Mouse (Mus musculus) ES-Bruce4 (cell line): ENCODE measurements around the gene Gabbr1. TPM values are rescaled to one million over a fixed set of nuclear protein-coding genes. Genes with fewer than 3 reads are reported as not detected.

Source experiments
- H3K27ac ChIP-seq: 2 replicates; pipeline ENCODE4 v1.5.1; 2012; ENCODE audit warnings: low read length, inconsistent platforms; ENCODE audit not compliant: insufficient read depth
- H3K27me3 ChIP-seq: 2 replicates; pipeline ENCODE4 v1.6.1; 2012; ENCODE audit warnings: mild to moderate bottlenecking, low read length, inconsistent platforms; ENCODE audit not compliant: control insufficient read depth, poor library complexity, insufficient read depth, severe bottlenecking
- H3K36me3 ChIP-seq: 2 replicates; pipeline ENCODE4 v1.6.1; 2012; ENCODE audit warnings: inconsistent platforms, mild to moderate bottlenecking, low read length, moderate library complexity; ENCODE audit not compliant: control insufficient read depth, poor library complexity, insufficient read depth, severe bottlenecking
- H3K4me1 ChIP-seq: one replicate; pipeline ENCODE4 v1.8.1; 2011; ENCODE audit warnings: low read length; ENCODE audit not compliant: control insufficient read depth, insufficient read depth
- H3K4me3 ChIP-seq: 2 replicates; pipeline ENCODE4 v1.5.1; 2011; ENCODE audit warnings: low read depth, mild to moderate bottlenecking, low read length
- H3K9ac ChIP-seq: 2 replicates; pipeline ENCODE4 v1.6.1; 2012; ENCODE audit warnings: low read depth, mild to moderate bottlenecking, inconsistent platforms; ENCODE audit not compliant: poor library complexity, severe bottlenecking
- H3K9me3 ChIP-seq: replicated peaks from 2 replicates; pipeline ENCODE4 v1.6.1; 2012; ENCODE audit warnings: mild to moderate bottlenecking, low read length, inconsistent platforms; ENCODE audit not compliant: control insufficient read depth, poor library complexity, insufficient read depth, severe bottlenecking
- CTCF ChIP-seq: IDR thresholded peaks from one replicate; pipeline ENCODE4 v1.8.1; 2011; ENCODE audit warnings: low read depth, low read length
- EP300 ChIP-seq: IDR thresholded peaks from 2 replicates; pipeline ENCODE4 v1.6.1; 2011; ENCODE audit warnings: low read depth, low read length; ENCODE audit not compliant: insufficient read depth
- POLR2A ChIP-seq: IDR thresholded peaks from one replicate; pipeline ENCODE4 v1.8.1; 2011; ENCODE audit warnings: low read length; ENCODE audit not compliant: insufficient read depth
- polyA plus RNA-seq: library from polyadenylated mRNA; stranded (reverse); fragments of >200 nt; gene quantifications from 2 replicates; pipeline ENCODE4 v1.2.4, GENCODE M21; 2011; ENCODE audit warnings: low read depth; ENCODE audit not compliant: missing spikeins, insufficient read depth, insufficient read length

Gabbr1 gene
- polyA plus RNA-seq, 1 experiment, result 163 TPM

- Histone ChIP-seq H3K4me1 (no peaks in the 10 kb centered on the region), H3K36me3 (peaks cover 18% of the 10 kb centered on the region), H3K27ac (peak overlapping the region; percentile 36), H3K9me3 (no peaks in the 10 kb centered on the region), H3K27me3 (no peaks in the 10 kb centered on the region), H3K4me3 (peak overlapping the region; percentile 93), H3K9ac (peak overlapping the region; percentile 97)
- TF ChIP-seq CTCF (no peak), POLR2A (no peak), EP300 (peak; percentile 57; the same call in 1 of the 2 replicates)
Observed at GRCm38 (mm10) chr17:37047332-37047976, 1.7 kb downstream of the Gabbr1 start.

GRCm38 (mm10) chr17:37047981-37048380, 2.2 kb downstream of the Gabbr1 start:
- peaks cover 23% of the 10 kb centered on the region for H3K36me3 ChIP-seq
- H3K4me1 ChIP-seq, result no peaks in the 10 kb centered on the region
- H3K27me3 ChIP-seq, result no peaks in the 10 kb centered on the region
- H3K9ac ChIP-seq, result peak overlapping the region; percentile 97
- peak overlapping the region; percentile 56; the same call in 1 of the 2 replicates for H3K4me3 ChIP-seq
- H3K9me3 ChIP-seq, result no peaks in the 10 kb centered on the region
- no peak for TF ChIP-seq POLR2A
- TF ChIP-seq EP300, result no peak
- no peak for TF ChIP-seq CTCF
- H3K27ac ChIP-seq, result peak overlapping the region; percentile 4; the same call in 1 of the 2 replicates

GRCm38 (mm10) chr17:37048383-37048782, 2.6 kb downstream of the Gabbr1 start:
- H3K9ac ChIP-seq, result peak overlapping the region; percentile 97
- no peaks in the 10 kb centered on the region for H3K27me3 ChIP-seq
- no peaks in the 10 kb centered on the region for H3K4me1 ChIP-seq
- H3K9me3 ChIP-seq, result no peaks in the 10 kb centered on the region
- H3K27ac ChIP-seq, result peak overlapping the region; percentile 4; the same call in 1 of the 2 replicates
- TF ChIP-seq EP300 (no peak), CTCF (no peak), POLR2A (no peak)
- H3K36me3 ChIP-seq, result peaks cover 27% of the 10 kb centered on the region
- peak overlapping the region; percentile 56 for H3K4me3 ChIP-seq

GRCm38 (mm10) chr17:37049570-37050310, 4.0 kb downstream of the Gabbr1 start:
- TF ChIP-seq CTCF (peak; percentile 55), EP300 (no peak), POLR2A (no peak)
- Histone ChIP-seq H3K4me1 (no peaks in the 10 kb centered on the region), H3K9ac (peak overlapping the region; percentile 97)

GRCm38 (mm10) chr17:37050399-37050798, 4.6 kb downstream of the Gabbr1 start:
- no peaks in the 10 kb centered on the region for H3K4me1 ChIP-seq
- H3K27me3 ChIP-seq, result no peaks in the 10 kb centered on the region
- TF ChIP-seq EP300 (no peak), POLR2A (peak; percentile 73)
- H3K4me3 ChIP-seq, result peak overlapping the region; percentile 92
- H3K36me3 ChIP-seq, result peaks cover 47% of the 10 kb centered on the region
- H3K9ac ChIP-seq, result peak overlapping the region; percentile 97
- H3K27ac ChIP-seq, result peak overlapping the region; percentile 58
- no peaks in the 10 kb centered on the region for H3K9me3 ChIP-seq

More at GRCm38 (mm10) chr17:37049570-37050310, 4.0 kb downstream of the Gabbr1 start:
- Histone ChIP-seq H3K27me3 (no peaks in the 10 kb centered on the region), H3K9me3 (no peaks in the 10 kb centered on the region), H3K27ac (peak overlapping the region; percentile 58), H3K4me3 (peak overlapping the region; percentile 92), H3K36me3 (peaks cover 40% of the 10 kb centered on the region)

GRCm38 (mm10) chr17:37050876-37051275, 5.1 kb downstream of the Gabbr1 start:
- H3K4me1 ChIP-seq, result peaks cover 2% of the 10 kb centered on the region

More at GRCm38 (mm10) chr17:37050876-37051275, 5.1 kb downstream of the Gabbr1 start:
- TF ChIP-seq CTCF, result no peak
- no peak for TF ChIP-seq POLR2A
- no peak for TF ChIP-seq EP300
- Histone ChIP-seq H3K27me3 (no peaks in the 10 kb centered on the region), H3K9me3 (no peaks in the 10 kb centered on the region), H3K4me3 (peak overlapping the region; percentile 92), H3K9ac (peak overlapping the region; percentile 97), H3K27ac (no peak overlapping the region), H3K36me3 (peaks cover 51% of the 10 kb centered on the region)
